Mouse (Mus musculus): ENCODE data around the gene Phc2.

- TF ChIP-seq CTCF (IDR thresholded peaks at IDR 0.05; ENCODE audit: low read depth, low read length): peak; percentile 28; the same call in 1 of the 2 replicates
- no peak for TF ChIP-seq POLR2A (IDR thresholded peaks at IDR 0.05; ENCODE audit: borderline replicate concordance, low read depth, low read length)
Observed at GRCm38 (mm10) chr4:128706626-128707025, 52.1 kb downstream of the Phc2 start.
